Mouse (Mus musculus): ENCODE results near the gene Cry1. TPM values are rescaled to one million over a fixed set of nuclear protein-coding genes. Genes with fewer than 3 reads are reported as not detected.

The Cry1 gene
- 10 to 100 TPM in 1 of 2 experiments, 1 to 10 TPM in 1; 8.5 to 12.9 TPM for total RNA-seq (2021)
- 2.2 and 5.2 TPM in 2 replicates for polyA plus RNA-seq (2012; rRNA removed)
- long read RNA-seq, transcript Cry1-201 (13 exons, 3,026 nt) = major isoform, 41 of 43 reads
- long read RNA-seq, partial matches to known transcripts = 2 of 43 reads
- long read RNA-seq, other reads (novel, unspliced or antisense) = 0 of 43 reads

DNA sequence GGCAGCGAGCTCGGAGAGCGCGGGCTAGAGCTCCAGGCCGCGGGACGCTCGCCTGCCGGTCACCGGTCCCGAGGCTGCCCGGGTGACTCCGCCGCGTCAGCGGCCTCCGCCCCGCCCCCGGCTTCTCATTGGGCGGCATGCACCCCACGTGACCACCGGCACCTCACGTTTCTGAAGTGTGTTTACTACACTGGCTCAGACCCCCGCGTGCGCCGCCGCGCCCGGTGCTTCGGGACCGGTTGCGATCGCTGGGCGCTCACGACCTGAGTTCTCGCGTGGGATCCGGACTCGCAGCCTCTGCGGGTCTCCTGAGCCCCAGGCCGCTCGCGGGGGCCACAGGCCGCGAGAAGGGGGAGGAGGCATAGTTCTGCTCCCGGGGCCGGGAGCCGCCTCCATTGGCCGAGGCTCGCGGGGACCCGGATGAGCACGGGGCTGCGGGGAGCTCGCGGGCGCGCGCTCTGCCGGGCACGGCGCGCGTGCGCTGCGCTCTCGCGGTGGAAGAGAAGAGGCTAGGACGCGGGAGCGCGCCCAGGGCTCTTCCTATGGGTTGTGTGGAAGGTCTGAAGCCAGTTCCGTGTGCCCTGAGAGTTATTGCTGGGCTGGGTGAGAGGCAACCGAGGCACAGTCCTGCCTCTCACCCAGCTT lies at the start of gene Cry1:
TSS of gene Cry1 (minus strand) at position 101 of the 645 bp plus-strand sequence.
- H3K4me3 ChIP-seq = peak within 1 kb of the TSS; percentile 97
- H3K27ac ChIP-seq = peak within 1 kb of the TSS; percentile 95
- peaks cover 2% of the 10 kb centered on the region; the same call in 1 of the 2 replicates for H3K79me2 ChIP-seq (replicated peaks; ENCODE audit: control insufficient read depth, insufficient read depth, low read length)
- intact Hi-C loops (cut with DNase I) = loop anchor here (5.0 kb wide), 1 partner anchor 83 kb away; the partner anchor contains the start of genes Fhl4 and Tmem263
- WGBS = 2% methylated on average over 74 of the region's 75 CpGs
- no peaks in the 10 kb centered on the region for H3K27me3 ChIP-seq (ENCODE audit: control insufficient read depth, insufficient read depth, low read length)
- peak; percentile 99 for DNase-seq
- peaks cover 6% of the 10 kb centered on the region for H3K4me1 ChIP-seq (ENCODE audit: control insufficient read depth, insufficient read depth, low read length)
- TF ChIP-seq EP300 (IDR thresholded peaks at IDR 0.05; ENCODE audit: insufficient read depth, low read depth, low read length) = 0 out of 2 replicates have a peak, but pooled peaks have one; percentile 6
- TF ChIP-seq CTCF (IDR thresholded peaks at IDR 0.05) = no peak
- peak; percentile 76 for TF ChIP-seq POLR2A (IDR thresholded peaks at IDR 0.05; ENCODE audit: insufficient read depth, low read depth, low read length)
- peaks cover 4% of the 10 kb centered on the region; the same call in 1 of the 2 replicates for H3K36me3 ChIP-seq (ENCODE audit: control insufficient read depth, insufficient read depth, low read length)
- peak within 1 kb of the TSS; percentile 98 for H3K9ac ChIP-seq (ENCODE audit: low read depth, low read length)

DNA sequence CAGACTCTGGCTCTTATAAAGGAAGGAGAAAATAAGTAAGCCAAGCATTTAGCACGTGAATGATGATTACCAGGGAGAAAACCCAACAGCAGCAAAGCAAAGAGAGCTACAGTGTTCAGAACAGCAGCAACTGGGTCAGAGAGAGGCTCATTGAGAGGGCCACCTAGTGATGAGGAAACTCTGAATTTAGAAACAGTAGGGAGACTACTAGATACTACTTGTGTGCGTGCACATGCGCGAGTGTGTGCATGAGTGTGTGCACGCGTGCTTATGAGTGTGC lies 36.8 kb upstream of the Cry1 start:
- no peaks in the 10 kb centered on the region for H3K36me3 ChIP-seq (ENCODE audit: control insufficient read depth, insufficient read depth, low read length)
- peaks cover 2% of the 10 kb centered on the region for H3K4me1 ChIP-seq (ENCODE audit: control insufficient read depth, insufficient read depth, low read length)
- TF ChIP-seq EP300 (IDR thresholded peaks at IDR 0.05; ENCODE audit: insufficient read depth, low read depth, low read length) = no peak
- TF ChIP-seq CTCF (IDR thresholded peaks at IDR 0.05) = no peak
- no peak for TF ChIP-seq POLR2A (IDR thresholded peaks at IDR 0.05; ENCODE audit: insufficient read depth, low read depth, low read length)
- H3K27ac ChIP-seq = no peak overlapping the region
- DNase-seq = no peak
- intact Hi-C loops (cut with DNase I) = loop anchor here (1.0 to 2.0 kb wide), 4 partner anchors 67 to 430 kb away; no protein-coding TSS in a partner anchor
- no peak overlapping the region for H3K9ac ChIP-seq (ENCODE audit: low read depth, low read length)
- 86% methylated on average over 6 of the region's 6 CpGs for WGBS
- H3K79me2 ChIP-seq (replicated peaks; ENCODE audit: control insufficient read depth, insufficient read depth, low read length) = no peaks in the 10 kb centered on the region
- H3K27me3 ChIP-seq (ENCODE audit: control insufficient read depth, insufficient read depth, low read length) = no peaks in the 10 kb centered on the region
- no peak overlapping the region for H3K4me3 ChIP-seq

DNA sequence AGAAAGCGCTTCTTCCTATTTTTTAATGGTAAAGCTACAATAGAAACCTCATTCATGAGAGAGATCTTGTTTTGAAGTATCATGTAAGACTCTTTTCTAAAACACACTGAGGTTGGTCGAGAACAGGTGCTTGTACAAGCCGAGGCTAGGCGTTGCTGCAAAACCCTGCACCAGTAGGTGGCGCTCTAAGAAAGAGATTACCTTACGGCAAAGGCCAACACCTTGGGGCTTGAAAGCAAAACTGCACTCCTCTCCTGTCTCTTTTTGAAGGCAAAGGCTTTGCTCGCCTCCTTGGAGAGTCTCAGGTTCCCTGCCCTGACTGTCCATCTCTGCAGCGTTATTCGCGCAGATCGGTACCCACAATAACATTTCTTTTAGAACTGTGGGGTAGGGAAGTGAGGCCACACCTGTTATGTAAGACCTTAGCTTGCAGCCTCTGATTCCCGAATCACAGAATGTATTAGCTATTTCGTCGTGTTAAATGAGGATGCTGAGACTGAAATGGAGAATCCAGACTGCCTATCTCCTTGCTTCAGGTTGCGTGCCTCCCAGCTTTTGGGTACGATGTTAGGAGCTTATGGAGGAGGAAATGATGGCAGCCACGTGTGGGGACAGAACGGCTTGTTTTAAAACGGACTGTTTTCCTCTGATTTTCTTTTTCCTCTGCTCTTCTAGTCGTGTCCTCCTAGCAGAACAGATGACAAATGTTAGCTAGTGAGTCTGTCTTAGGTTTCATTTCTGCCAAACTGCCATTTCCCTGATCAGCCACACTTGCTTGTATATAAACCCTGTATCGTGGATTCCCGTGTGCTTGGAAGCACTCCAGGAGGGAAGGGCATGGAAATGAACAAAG lies 36.3 kb upstream of the Cry1 start:
- DNase-seq = peak; percentile 63 to 80
- TF ChIP-seq EP300 (IDR thresholded peaks at IDR 0.05; ENCODE audit: insufficient read depth, low read depth, low read length) = 0 out of 2 replicates have a peak, but pooled peaks have one; percentile 58
- no peak; the same call in 1 of the 2 replicates for TF ChIP-seq CTCF (IDR thresholded peaks at IDR 0.05)
- TF ChIP-seq POLR2A (IDR thresholded peaks at IDR 0.05; ENCODE audit: insufficient read depth, low read depth, low read length) = no peak
- Histone ChIP-seq H3K79me2 (replicated peaks; ENCODE audit: control insufficient read depth, insufficient read depth, low read length) (no peaks in the 10 kb centered on the region), H3K9ac (ENCODE audit: low read depth, low read length) (no peak overlapping the region), H3K27me3 (ENCODE audit: control insufficient read depth, insufficient read depth, low read length) (no peaks in the 10 kb centered on the region), H3K4me3 (no peak overlapping the region), H3K27ac (no peak overlapping the region), H3K36me3 (ENCODE audit: control insufficient read depth, insufficient read depth, low read length) (no peaks in the 10 kb centered on the region), H3K4me1 (ENCODE audit: control insufficient read depth, insufficient read depth, low read length) (peaks cover 2% of the 10 kb centered on the region)
- 28% methylated on average over 22 of the region's 22 CpGs for WGBS
- intact Hi-C loops (cut with DNase I) = loop anchor here (1.0 to 2.0 kb wide), 4 partner anchors 67 to 430 kb away; no protein-coding TSS in a partner anchor

DNA sequence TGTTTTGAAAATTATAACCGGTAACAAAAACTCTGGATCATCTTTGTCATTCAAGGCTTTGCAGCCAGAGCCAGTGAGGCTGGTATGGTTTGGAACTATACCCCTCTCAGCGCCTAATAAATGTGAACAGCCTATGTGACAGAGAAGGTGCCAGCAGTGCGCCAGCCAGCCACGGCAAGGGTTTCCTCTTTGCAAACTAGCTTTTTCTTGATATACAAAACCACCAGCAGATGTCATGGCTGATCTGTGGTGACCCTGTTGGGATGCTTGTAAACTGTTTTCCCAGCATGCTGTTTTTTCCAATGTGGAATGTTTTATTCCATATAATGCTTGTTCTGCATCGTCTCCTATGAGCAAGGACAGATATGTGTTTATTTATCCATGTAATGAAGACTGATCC lies 30.0 kb upstream of the Cry1 start:
- Histone ChIP-seq H3K9ac (ENCODE audit: low read depth, low read length) (no peak overlapping the region), H3K4me1 (ENCODE audit: control insufficient read depth, insufficient read depth, low read length) (no peaks in the 10 kb centered on the region), H3K4me3 (no peak overlapping the region), H3K36me3 (ENCODE audit: control insufficient read depth, insufficient read depth, low read length) (no peaks in the 10 kb centered on the region), H3K27me3 (ENCODE audit: control insufficient read depth, insufficient read depth, low read length) (no peaks in the 10 kb centered on the region), H3K79me2 (replicated peaks; ENCODE audit: control insufficient read depth, insufficient read depth, low read length) (no peaks in the 10 kb centered on the region), H3K27ac (no peak overlapping the region)
- intact Hi-C loops (cut with DNase I) = no loop called here
- 70% methylated on average over 5 of the region's 5 CpGs for WGBS
- DNase-seq = no peak
- TF ChIP-seq EP300 (IDR thresholded peaks at IDR 0.05; ENCODE audit: insufficient read depth, low read depth, low read length) = no peak
- no peak for TF ChIP-seq CTCF (IDR thresholded peaks at IDR 0.05)
- TF ChIP-seq POLR2A (IDR thresholded peaks at IDR 0.05; ENCODE audit: insufficient read depth, low read depth, low read length) = no peak

DNA sequence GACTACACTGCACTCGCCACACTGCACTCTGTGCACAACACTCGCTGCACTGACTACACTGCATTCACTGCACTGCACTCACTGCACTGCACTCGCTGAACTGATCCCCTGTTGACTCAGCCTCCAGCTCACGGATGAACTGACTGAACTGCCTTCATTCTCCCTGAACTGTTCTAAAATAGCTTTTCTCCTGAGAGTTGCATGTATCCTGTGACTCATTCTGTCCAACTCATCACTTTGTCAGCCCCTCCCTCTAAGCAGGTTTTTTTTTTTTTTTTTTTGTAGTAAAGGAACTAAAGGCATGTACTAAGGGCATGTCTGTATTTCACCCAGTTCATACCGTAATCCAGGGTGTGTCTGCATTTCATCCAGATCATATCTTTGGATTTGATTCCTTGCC lies 26.8 kb upstream of the Cry1 start:
- H3K27ac ChIP-seq = no peak overlapping the region
- intact Hi-C loops (cut with DNase I) = no loop called here

More for the DNA sequence above, 26.8 kb upstream of the Cry1 start:
- Histone ChIP-seq H3K4me1 (ENCODE audit: control insufficient read depth, insufficient read depth, low read length) (no peaks in the 10 kb centered on the region), H3K79me2 (replicated peaks; ENCODE audit: control insufficient read depth, insufficient read depth, low read length) (no peaks in the 10 kb centered on the region), H3K36me3 (ENCODE audit: control insufficient read depth, insufficient read depth, low read length) (no peaks in the 10 kb centered on the region), H3K4me3 (no peak overlapping the region), H3K9ac (ENCODE audit: low read depth, low read length) (no peak overlapping the region), H3K27me3 (ENCODE audit: control insufficient read depth, insufficient read depth, low read length) (no peaks in the 10 kb centered on the region)
- 61% methylated on average over 5 of the region's 5 CpGs for WGBS
- TF ChIP-seq CTCF (IDR thresholded peaks at IDR 0.05) (no peak), EP300 (IDR thresholded peaks at IDR 0.05; ENCODE audit: insufficient read depth, low read depth, low read length) (no peak), POLR2A (IDR thresholded peaks at IDR 0.05; ENCODE audit: insufficient read depth, low read depth, low read length) (no peak)
- no peak for DNase-seq

All from heart, adult 2 months (tissue).